Mouse (Mus musculus): ENCODE measurements at regions not wholly inside any gene's neighbourhood (a gene's known extent, or its start where the extent isn't known, plus 50 kb on each side); places are given as distances from the start of the nearest gene placed in this dataset.

DNA sequence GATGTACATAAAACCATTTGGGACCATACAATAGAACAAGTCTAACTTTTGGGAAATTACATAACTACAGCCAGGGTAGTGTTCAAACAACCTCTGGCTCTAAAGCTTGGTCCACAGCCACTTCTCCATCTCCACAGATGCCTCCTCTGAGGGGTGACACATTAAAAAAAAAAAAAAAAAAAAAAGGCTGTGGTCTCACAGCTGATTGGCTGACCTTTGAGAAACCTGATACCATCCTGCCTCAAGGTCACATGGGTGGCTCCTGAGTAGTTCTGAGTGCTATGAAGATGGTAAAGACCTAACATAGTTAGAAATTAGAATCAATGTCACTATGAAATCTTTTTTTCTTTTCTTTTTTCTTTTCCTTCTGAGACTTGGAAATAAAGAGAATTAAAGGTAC, 102.4 kb downstream of the Tmem182 start:
- Histone ChIP-seq H3K4me2 (ENCODE audit: low read depth, low read length) (no peak overlapping the region), H3K4me3 (ENCODE audit: low read depth, low read length) (no peak overlapping the region), H3K9ac (replicated peaks; ENCODE audit: low read depth, low read length) (no peak overlapping the region), H3K27ac (ENCODE audit: low read depth) (no peak overlapping the region), H3K4me1 (ENCODE audit: control insufficient read depth, insufficient read depth) (no peaks in the 10 kb centered on the region), H3K9me3 (replicated peaks; ENCODE audit: control insufficient read depth, low read length) (no peaks in the 10 kb centered on the region), H3K36me3 (replicated peaks; ENCODE audit: control insufficient read depth, insufficient read depth, low read length) (no peaks in the 10 kb centered on the region), H3K27me3 (ENCODE audit: control insufficient read depth, insufficient read depth, low read length) (no peaks in the 10 kb centered on the region)
- no peak for DNase-seq (ENCODE audit: low spot score)
- no peak for ATAC-seq (ENCODE audit: insufficient read depth, low read depth)
- TF ChIP-seq CTCF (IDR thresholded peaks at IDR 0.05; ENCODE audit: low read depth) = no peak
- TF ChIP-seq EP300 (IDR thresholded peaks at IDR 0.05; ENCODE audit: low read depth) = no peak

DNA sequence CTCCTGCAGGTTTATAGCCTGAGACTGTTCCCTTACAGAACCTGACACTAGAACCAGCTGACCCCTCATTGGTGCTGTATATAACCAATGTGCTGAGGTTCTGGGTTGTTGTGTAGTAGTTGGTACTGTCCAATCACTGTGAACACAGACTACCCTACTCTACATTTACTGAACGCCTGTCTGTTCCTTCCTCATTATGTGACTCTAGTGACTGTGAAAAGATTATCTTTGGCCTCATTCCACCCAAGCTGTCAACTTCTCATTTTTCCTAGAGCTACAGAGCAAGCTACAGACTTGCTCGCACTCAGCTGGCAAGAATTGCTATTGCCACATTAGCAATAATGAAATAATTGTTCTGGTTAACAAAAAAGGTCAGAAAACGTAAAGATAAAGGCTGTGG, 108.2 kb downstream of the Tmem182 start:
- 41% methylated on average over 3 of the region's 3 CpGs for WGBS
- DNase-seq (ENCODE audit: low spot score) (no peak), ATAC-seq (ENCODE audit: insufficient read depth, low read depth) (no peak)
- Histone ChIP-seq H3K27ac (ENCODE audit: low read depth) (no peak overlapping the region), H3K4me3 (ENCODE audit: low read depth, low read length) (no peak overlapping the region), H3K4me1 (ENCODE audit: control insufficient read depth, insufficient read depth) (no peaks in the 10 kb centered on the region), H3K9ac (replicated peaks; ENCODE audit: low read depth, low read length) (no peak overlapping the region), H3K4me2 (ENCODE audit: low read depth, low read length) (no peak overlapping the region), H3K27me3 (ENCODE audit: control insufficient read depth, insufficient read depth, low read length) (no peaks in the 10 kb centered on the region), H3K36me3 (replicated peaks; ENCODE audit: control insufficient read depth, insufficient read depth, low read length) (no peaks in the 10 kb centered on the region), H3K9me3 (replicated peaks; ENCODE audit: control insufficient read depth, low read length) (no peaks in the 10 kb centered on the region)
- TF ChIP-seq CTCF (IDR thresholded peaks at IDR 0.05; ENCODE audit: low read depth) = no peak
- no peak for TF ChIP-seq EP300 (IDR thresholded peaks at IDR 0.05; ENCODE audit: low read depth)

- ATAC-seq (ENCODE audit: insufficient read depth, low read depth) = no peak
- WGBS = 80% methylated on average over 3 of the region's 3 CpGs
These were observed 118.9 kb downstream of the Tmem182 start for GRCm38 (mm10) chr1:40924271-40924670.

GRCm38 (mm10) chr1:40924780-40925179, 119.4 kb downstream of the Tmem182 start:
- Histone ChIP-seq H3K4me1 (ENCODE audit: control insufficient read depth, insufficient read depth) (no peaks in the 10 kb centered on the region), H3K27ac (ENCODE audit: low read depth) (no peak overlapping the region), H3K9ac (replicated peaks; ENCODE audit: low read depth, low read length) (no peak overlapping the region), H3K36me3 (replicated peaks; ENCODE audit: control insufficient read depth, insufficient read depth, low read length) (no peaks in the 10 kb centered on the region), H3K27me3 (ENCODE audit: control insufficient read depth, insufficient read depth, low read length) (no peaks in the 10 kb centered on the region), H3K4me3 (ENCODE audit: low read depth, low read length) (no peak overlapping the region), H3K4me2 (ENCODE audit: low read depth, low read length) (no peak overlapping the region), H3K9me3 (replicated peaks; ENCODE audit: control insufficient read depth, low read length) (no peaks in the 10 kb centered on the region)
- TF ChIP-seq CTCF (IDR thresholded peaks at IDR 0.05; ENCODE audit: low read depth) (no peak), EP300 (IDR thresholded peaks at IDR 0.05; ENCODE audit: low read depth) (no peak)
- DNase-seq (ENCODE audit: low spot score) (no peak), ATAC-seq (ENCODE audit: insufficient read depth, low read depth) (no peak)
- WGBS = 83% methylated on average over 7 of the region's 7 CpGs

More at GRCm38 (mm10) chr1:40924271-40924670, 118.9 kb downstream of the Tmem182 start:
- Histone ChIP-seq H3K9me3 (replicated peaks; ENCODE audit: control insufficient read depth, low read length) (no peaks in the 10 kb centered on the region), H3K4me3 (ENCODE audit: low read depth, low read length) (no peak overlapping the region), H3K27ac (ENCODE audit: low read depth) (no peak overlapping the region), H3K27me3 (ENCODE audit: control insufficient read depth, insufficient read depth, low read length) (no peaks in the 10 kb centered on the region), H3K4me1 (ENCODE audit: control insufficient read depth, insufficient read depth) (no peaks in the 10 kb centered on the region), H3K36me3 (replicated peaks; ENCODE audit: control insufficient read depth, insufficient read depth, low read length) (no peaks in the 10 kb centered on the region), H3K9ac (replicated peaks; ENCODE audit: low read depth, low read length) (no peak overlapping the region), H3K4me2 (ENCODE audit: low read depth, low read length) (no peak overlapping the region)
- TF ChIP-seq EP300 (IDR thresholded peaks at IDR 0.05; ENCODE audit: low read depth) = no peak
- no peak for TF ChIP-seq CTCF (IDR thresholded peaks at IDR 0.05; ENCODE audit: low read depth)
- no peak for DNase-seq (ENCODE audit: low spot score)

GRCm38 (mm10) chr1:40931374-40931773, 126.0 kb downstream of the Tmem182 start:
- 64% methylated on average over 5 of the region's 5 CpGs for WGBS
- DNase-seq (ENCODE audit: low spot score) (no peak), ATAC-seq (ENCODE audit: insufficient read depth, low read depth) (no peak)
- H3K27me3 ChIP-seq (ENCODE audit: control insufficient read depth, insufficient read depth, low read length) = no peaks in the 10 kb centered on the region
- H3K9ac ChIP-seq (replicated peaks; ENCODE audit: low read depth, low read length) = no peak overlapping the region
- H3K27ac ChIP-seq (ENCODE audit: low read depth) = no peak overlapping the region
- H3K36me3 ChIP-seq (replicated peaks; ENCODE audit: control insufficient read depth, insufficient read depth, low read length) = no peaks in the 10 kb centered on the region
- H3K4me2 ChIP-seq (ENCODE audit: low read depth, low read length) = no peak overlapping the region
- no peaks in the 10 kb centered on the region for H3K9me3 ChIP-seq (replicated peaks; ENCODE audit: control insufficient read depth, low read length)
- H3K4me1 ChIP-seq (ENCODE audit: control insufficient read depth, insufficient read depth) = no peaks in the 10 kb centered on the region
- TF ChIP-seq CTCF (IDR thresholded peaks at IDR 0.05; ENCODE audit: low read depth) (no peak), EP300 (IDR thresholded peaks at IDR 0.05; ENCODE audit: low read depth) (no peak)
- no peak overlapping the region for H3K4me3 ChIP-seq (ENCODE audit: low read depth, low read length)

DNA sequence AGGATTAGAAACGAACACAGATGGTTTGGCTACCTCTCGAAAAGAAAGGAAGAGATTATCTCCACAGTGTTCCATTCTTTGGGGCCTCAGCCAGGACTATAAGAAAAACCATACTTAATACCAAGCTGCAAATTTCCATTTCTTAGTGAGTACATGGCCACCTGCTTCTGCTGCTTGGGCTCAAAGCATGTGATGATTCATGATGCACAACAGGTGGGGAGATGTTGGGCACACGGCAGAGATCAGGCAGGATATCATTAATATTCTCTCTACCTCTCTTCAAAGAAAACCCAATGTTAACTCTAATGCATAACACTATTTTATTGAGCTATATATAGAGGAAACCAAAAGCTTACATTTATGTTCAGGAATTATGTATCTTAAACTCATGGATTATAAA, 131.3 kb downstream of the Tmem182 start:
- Histone ChIP-seq H3K4me3 (ENCODE audit: low read depth, low read length) (no peak overlapping the region), H3K4me1 (ENCODE audit: control insufficient read depth, insufficient read depth) (no peaks in the 10 kb centered on the region), H3K9ac (replicated peaks; ENCODE audit: low read depth, low read length) (no peak overlapping the region), H3K4me2 (ENCODE audit: low read depth, low read length) (no peak overlapping the region), H3K9me3 (replicated peaks; ENCODE audit: control insufficient read depth, low read length) (no peaks in the 10 kb centered on the region), H3K27me3 (ENCODE audit: control insufficient read depth, insufficient read depth, low read length) (no peaks in the 10 kb centered on the region), H3K27ac (ENCODE audit: low read depth) (no peak overlapping the region), H3K36me3 (replicated peaks; ENCODE audit: control insufficient read depth, insufficient read depth, low read length) (no peaks in the 10 kb centered on the region)
- TF ChIP-seq EP300 (IDR thresholded peaks at IDR 0.05; ENCODE audit: low read depth) (no peak), CTCF (IDR thresholded peaks at IDR 0.05; ENCODE audit: low read depth) (no peak)
- no peak for DNase-seq (ENCODE audit: low spot score)
- 76% methylated on average over 3 of the region's 3 CpGs for WGBS
- no peak for ATAC-seq (ENCODE audit: insufficient read depth, low read depth)

Data from heart, postnatal 0 days (tissue).